In genomic region chr9:59959276-59959675, GRCm38 (mm10) we compare ENCODE assay signal across 7 mouse cellular contexts. TPM values are rescaled to one million over a fixed set of nuclear protein-coding genes. Genes with fewer than 3 reads are reported as not detected.
DNase-seq lines count a peak whose midpoint lies in the region; ATAC-seq lines count a peak whose summit lies in the region.

No protein-coding gene starts in this region.

- intact Hi-C loops in left cerebral cortex, postnatal 10 days (cut with DNase I) = no loop called here

- H3K27me3 ChIP-seq in intestine, embryonic 14.5 days (replicated peaks; ENCODE audit: control insufficient read depth, insufficient read depth, low read length) = no peaks in the 10 kb centered on the region
- no peaks in the 10 kb centered on the region for H3K27me3 ChIP-seq in midbrain, embryonic 14.5 days (ENCODE audit: control insufficient read depth, insufficient read depth, low read length)

- WGBS in intestine, embryonic 14.5 days = 4% methylated on average over 8 of the region's 8 CpGs
- 4% methylated on average over 8 of the region's 8 CpGs for WGBS in midbrain, embryonic 14.5 days

- no peak overlapping the region for H3K27ac ChIP-seq in intestine, embryonic 14.5 days (ENCODE audit: low read depth)
- H3K27ac ChIP-seq in midbrain, embryonic 14.5 days (replicated peaks; ENCODE audit: low read depth, low read length) = no peak overlapping the region

- no peak overlapping the region for H3K9ac ChIP-seq in intestine, embryonic 14.5 days (ENCODE audit: low read length)
- H3K9ac ChIP-seq in midbrain, embryonic 14.5 days (replicated peaks; ENCODE audit: low read length) = no peak overlapping the region

- 0 out of 2 replicates have a peak, but pooled peaks cover 5% of the 10 kb centered on the region for H3K4me1 ChIP-seq in intestine, embryonic 14.5 days (replicated peaks; ENCODE audit: control insufficient read depth, insufficient read depth, low read length)
- H3K4me1 ChIP-seq in midbrain, embryonic 14.5 days (ENCODE audit: control insufficient read depth, insufficient read depth, low read length) = no peaks in the 10 kb centered on the region

- no peak overlapping the region for H3K4me3 ChIP-seq in intestine, embryonic 14.5 days (ENCODE audit: low read depth, low read length)
- H3K4me3 ChIP-seq in midbrain, embryonic 14.5 days (replicated peaks; ENCODE audit: low read depth, low read length) = no peak overlapping the region

- no peaks in the 10 kb centered on the region for H3K36me3 ChIP-seq in intestine, embryonic 14.5 days (ENCODE audit: control insufficient read depth, insufficient read depth, low read length)
- H3K36me3 ChIP-seq in midbrain, embryonic 14.5 days (ENCODE audit: control insufficient read depth, insufficient read depth, low read length) = no peaks in the 10 kb centered on the region

- no peaks in the 10 kb centered on the region for H3K9me3 ChIP-seq in intestine, embryonic 14.5 days (ENCODE audit: control insufficient read depth, low read length)
- H3K9me3 ChIP-seq in midbrain, embryonic 14.5 days (ENCODE audit: control insufficient read depth, low read length) = no peaks in the 10 kb centered on the region

- ATAC-seq in intestine, embryonic 14.5 days (replicated peaks; ENCODE audit: low FRiP score, low TSS enrichment, low read depth) = peak; percentile 61; the same call in 1 of the 2 replicates
- no peak; the same call in 1 of the 2 replicates for ATAC-seq in midbrain, embryonic 14.5 days (ENCODE audit: low FRiP score, low TSS enrichment)

- DNase-seq in adrenal gland, adult (ENCODE audit: inconsistent age in 2 of 2, low spot score in 1 of 2) = peak; percentile 90 to 96
- peak; percentile 60 to 65 for DNase-seq in cerebellum, postnatal 36 days
- peak; percentile 76 for DNase-seq in gastrocnemius, postnatal 10 days
- DNase-seq in intestine, embryonic 14.5 days (ENCODE audit: low spot score) = peak; percentile 92
- DNase-seq in left cerebral cortex, postnatal 10 days (ENCODE audit: extremely low spot score in 1 of 2, low spot score in 2 of 2) = peak; percentile 56 to 83
- peak; percentile 91 for DNase-seq in midbrain, embryonic 14.5 days
- DNase-seq in spleen, postnatal 10 days (ENCODE audit: low spot score in 2 of 2) = peak; percentile 36 to 73

- H3K4me2 ChIP-seq in intestine, embryonic 14.5 days (ENCODE audit: low read length) = no peak overlapping the region
- no peak overlapping the region for H3K4me2 ChIP-seq in midbrain, embryonic 14.5 days (ENCODE audit: low read length)

RNA-seq across cellular contexts. Expression of gene Nr2e3, which starts 1.2 kb away (rescaled TPM):
- not detected for total RNA-seq in gastrocnemius, postnatal 10 days (2021)
- 0.54 and 0.56 TPM in 2 replicates for polyA plus RNA-seq in intestine, embryonic 14.5 days (2014; fragmentation: Nextera tagmentation; extraction: Ambion mirVana)
- total RNA-seq in left cerebral cortex, postnatal 10 days (2021) = not detected
- not detected in 2 replicates for polyA plus RNA-seq in midbrain, embryonic 14.5 days (2014; fragmentation: Nextera tagmentation; extraction: Ambion mirVana)
